Mouse (Mus musculus) inflammation-experienced regulatory T-cells, adult 6 months (primary cell): ENCODE measurements around the gene Ttll11. TPM values are rescaled to one million over a fixed set of nuclear protein-coding genes. Genes with fewer than 3 reads are reported as not detected.

Experiments used
- ATAC-seq: one replicate; pipeline ENCODE4 v1.8.0; 2017
- polyA plus RNA-seq, 3 experiments: library from polyadenylated mRNA; unstranded; fragments of 100-300 nt; shearing (Covaris generic); gene quantifications; one replicate each; pipeline ENCODE4 v1.2.1; 2017

Gene Ttll11
- not detected for polyA plus RNA-seq

GRCm38 (mm10) chr2:35979644-35980021, at the start of gene Ttll11:
Gene Ttll11 (minus strand): TSS chr2:35979913.
- ATAC-seq, result peak; percentile 67

GRCm38 (mm10) chr2:36023291-36023690, 43.6 kb upstream of the Ttll11 start:
- ATAC-seq, result no peak

GRCm38 (mm10) chr2:36021385-36022159, 41.9 kb upstream of the Ttll11 start:
- ATAC-seq, result no peak

GRCm38 (mm10) chr2:36013010-36013409, 33.3 kb upstream of the Ttll11 start:
- ATAC-seq, result no peak

GRCm38 (mm10) chr2:36011331-36011825, 31.7 kb upstream of the Ttll11 start:
- ATAC-seq, result no peak

- no peak for ATAC-seq
Measured at GRCm38 (mm10) chr2:36010579-36010978, 30.9 kb upstream of the Ttll11 start.

- peak; percentile 61 for ATAC-seq
Measured at GRCm38 (mm10) chr2:36009386-36009785, 29.7 kb upstream of the Ttll11 start.

- no peak for ATAC-seq
Measured at GRCm38 (mm10) chr2:36008071-36008470, 28.4 kb upstream of the Ttll11 start.

- ATAC-seq, result no peak
Measured at GRCm38 (mm10) chr2:36002188-36002587, 22.5 kb upstream of the Ttll11 start.

GRCm38 (mm10) chr2:36000390-36000789, 20.7 kb upstream of the Ttll11 start:
- ATAC-seq, result no peak

GRCm38 (mm10) chr2:35999212-35999611, 19.5 kb upstream of the Ttll11 start:
- ATAC-seq, result no peak

GRCm38 (mm10) chr2:35998416-35998815, 18.7 kb upstream of the Ttll11 start:
- no peak for ATAC-seq

- ATAC-seq, result no peak
Measured at GRCm38 (mm10) chr2:35996753-35997152, 17.0 kb upstream of the Ttll11 start.

GRCm38 (mm10) chr2:35994303-35994702, 14.6 kb upstream of the Ttll11 start:
- ATAC-seq, result no peak

- no peak for ATAC-seq
Measured at GRCm38 (mm10) chr2:35993481-35993880, 13.8 kb upstream of the Ttll11 start.

GRCm38 (mm10) chr2:35992259-35992658, 12.5 kb upstream of the Ttll11 start:
- no peak for ATAC-seq

GRCm38 (mm10) chr2:35983869-35984268, 4.2 kb upstream of the Ttll11 start:
- no peak for ATAC-seq

GRCm38 (mm10) chr2:35981872-35982271, 2.2 kb upstream of the Ttll11 start:
- peak; percentile 70 for ATAC-seq

- peak; percentile 5 for ATAC-seq
Measured at GRCm38 (mm10) chr2:35978941-35979643, 621 bp downstream of the Ttll11 start.

- ATAC-seq, result peak; percentile 33
Measured at GRCm38 (mm10) chr2:35978276-35978933, 1.3 kb downstream of the Ttll11 start.

GRCm38 (mm10) chr2:35977749-35978148, 2.0 kb downstream of the Ttll11 start:
- no peak for ATAC-seq

GRCm38 (mm10) chr2:35972259-35973001, 7.3 kb downstream of the Ttll11 start:
- ATAC-seq, result no peak
